Mouse (Mus musculus): ENCODE results near the gene Zfand2b. TPM values are rescaled to one million over a fixed set of nuclear protein-coding genes. Genes with fewer than 3 reads are reported as not detected.

The Zfand2b gene
- total RNA-seq, 2 experiments from 2014 or later = 30.2 to 35.1 TPM

GRCm38 (mm10) chr1:75213096-75213495, 44.6 kb downstream of the Zfand2b start:
- DNase-seq = no peak

GRCm38 (mm10) chr1:75214442-75214841, 46.0 kb downstream of the Zfand2b start:
- DNase-seq = no peak

- DNase-seq = peak in 1 of 2 experiments; percentile 58
Measured at GRCm38 (mm10) chr1:75214886-75215285, 46.4 kb downstream of the Zfand2b start.

DNA sequence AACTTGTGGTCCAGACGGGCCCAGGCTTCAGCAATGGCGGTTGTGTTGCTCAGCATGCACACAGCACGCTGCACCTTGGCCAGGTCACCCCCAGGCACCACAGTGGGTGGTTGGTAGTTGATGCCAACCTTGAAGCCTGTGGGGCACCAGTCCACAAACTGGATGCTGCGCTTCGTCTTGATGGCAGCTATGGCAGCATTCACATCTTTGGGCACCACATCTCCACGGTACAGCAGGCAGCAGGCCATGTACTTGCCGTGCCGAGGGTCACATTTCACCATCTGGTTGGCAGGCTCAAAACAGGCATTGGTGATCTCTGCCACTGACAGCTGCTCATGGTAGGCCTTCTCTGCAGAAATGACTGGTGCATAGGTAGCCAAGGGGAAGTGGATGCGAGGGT, 47.3 kb downstream of the Zfand2b start:
- DNase-seq = peak in 1 of 2 experiments; percentile 15

DNA sequence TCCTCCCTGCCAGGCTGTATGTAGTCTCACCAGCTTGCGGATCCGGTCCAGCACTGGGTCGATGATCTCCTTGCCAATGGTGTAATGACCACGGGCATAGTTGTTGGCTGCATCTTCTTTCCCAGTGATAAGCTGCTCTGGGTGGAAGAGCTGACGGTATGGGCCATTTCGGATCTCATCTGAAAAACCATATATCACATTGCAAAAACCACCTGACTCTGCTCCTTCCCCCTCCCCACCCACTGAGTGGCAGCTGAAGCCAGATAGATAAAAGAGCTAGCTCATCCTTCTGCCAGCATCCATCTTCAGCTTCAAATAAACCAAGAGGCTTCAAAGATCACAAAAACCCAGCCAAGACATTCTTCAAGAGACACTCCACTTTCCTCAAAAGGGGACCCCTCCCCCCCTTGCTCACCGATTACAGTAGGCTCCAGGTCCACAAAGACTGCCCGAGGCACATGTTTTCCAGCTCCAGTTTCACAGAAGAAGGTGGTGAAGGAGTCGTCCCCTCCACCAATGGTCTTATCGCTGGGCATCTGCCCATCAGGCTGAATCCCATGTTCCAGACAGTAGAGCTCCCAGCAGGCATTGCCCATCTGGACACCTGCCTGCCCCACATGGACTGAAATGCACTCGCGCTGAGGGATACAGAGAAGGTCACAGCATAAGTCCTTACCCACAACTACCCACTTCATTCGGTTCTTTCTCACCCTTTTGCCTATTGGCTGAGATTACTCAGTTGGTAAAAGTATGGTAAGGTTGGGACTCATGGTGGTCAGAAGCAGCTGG, 48.5 kb downstream of the Zfand2b start:
- DNase-seq = no peak

DNA sequence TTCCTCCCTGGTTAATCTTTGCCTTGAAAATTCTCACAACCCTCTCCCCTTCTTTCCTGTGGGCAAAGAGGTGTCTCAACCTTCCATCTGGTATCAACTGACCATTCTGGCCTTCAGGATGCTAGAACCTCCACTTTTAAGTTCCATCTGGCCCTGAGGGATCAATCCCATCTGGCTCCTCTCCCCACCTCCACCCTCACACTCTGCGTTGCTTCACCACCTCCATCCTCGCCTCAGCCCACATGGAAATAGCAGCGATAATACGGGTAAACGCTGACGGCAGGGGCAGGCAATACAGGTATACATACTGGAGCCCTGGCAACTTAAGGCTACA, 49.4 kb downstream of the Zfand2b start:
- DNase-seq = no peak

DNA sequence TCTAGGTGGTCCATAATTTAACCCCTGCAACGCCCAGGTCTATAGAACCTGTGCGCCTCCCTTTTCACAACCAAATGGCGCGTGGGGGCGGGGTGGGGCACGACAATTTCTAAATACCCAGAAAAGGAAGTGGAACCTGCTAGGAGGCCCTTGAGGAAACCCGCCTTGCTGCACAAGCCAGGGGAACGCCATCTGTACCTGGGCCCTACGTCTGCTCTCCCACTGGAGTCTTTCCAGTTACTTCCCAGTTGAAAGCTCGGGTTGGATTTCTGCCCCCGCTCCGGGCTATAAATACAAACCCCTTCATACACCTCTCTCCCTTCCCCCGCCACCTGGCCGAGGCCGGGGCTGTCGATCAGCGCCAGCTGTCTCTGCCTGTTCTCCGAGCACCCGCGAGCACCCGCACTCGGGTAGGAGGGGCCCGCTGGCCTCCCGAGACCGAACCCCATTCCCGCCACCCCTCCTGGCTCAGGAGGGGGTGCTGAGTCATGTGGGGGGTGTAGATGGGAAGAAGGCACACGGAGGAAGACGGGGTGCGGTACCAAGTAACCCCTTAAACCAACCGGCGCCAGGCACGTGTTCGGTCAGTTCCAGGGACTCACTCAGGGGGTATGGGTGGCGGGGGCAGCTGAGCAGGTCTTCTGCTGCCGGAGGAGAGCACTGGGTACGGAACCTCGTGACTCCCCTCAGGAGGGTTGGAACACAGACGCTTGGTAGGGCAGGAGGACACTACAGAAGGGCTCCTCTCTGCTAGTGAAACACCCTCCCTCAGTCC, 50.0 kb downstream of the Zfand2b start:
- DNase-seq = peak; percentile 42 to 70

- peak; percentile 89 to 93 for DNase-seq
Measured at GRCm38 (mm10) chr1:75219078-75219477, 50.6 kb downstream of the Zfand2b start.

DNA sequence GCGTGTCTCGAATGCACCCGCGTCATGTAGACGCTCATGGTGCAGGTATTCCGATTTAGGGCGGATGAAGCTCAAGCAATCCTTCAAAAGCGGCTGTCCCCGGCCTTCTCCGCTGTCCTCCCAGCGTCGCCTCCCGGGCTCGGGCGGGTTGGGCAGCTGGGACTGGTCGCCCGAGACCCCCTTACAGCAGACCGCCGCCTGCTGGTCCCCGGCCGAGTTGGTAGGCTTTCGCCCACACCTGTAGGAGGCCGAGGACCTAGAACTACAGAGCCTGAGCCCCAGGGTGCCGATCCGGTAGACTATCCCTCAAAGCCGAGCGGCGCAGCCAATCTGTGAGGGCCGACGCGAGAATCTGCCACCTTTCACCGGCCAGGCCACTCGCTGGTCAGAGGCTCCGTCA, 51.1 kb downstream of the Zfand2b start, which contains the start of gene Tuba4a:
Gene Tuba4a (minus strand): TSS at position 335 of the 400 bp plus-strand sequence.
- DNase-seq = peak; percentile 18 to 46

Small RNA genes within 50 kb of the gene (microRNA-seq; reads per million reads assigned to microRNA genes)
- gene Gm27943 = not detected

Other genes starting within 250 kb of the Zfand2b start
- gene Cfap65, start 233.0 kb upstream of the Zfand2b start, total RNA-seq (2021) = not detected
- gene Ihh, start 217.0 kb upstream of the Zfand2b start, total RNA-seq (2021) = not detected
- 1 to 10 TPM; 7.1 to 7.9 TPM for gene Nhej1, start 43.4 kb upstream of the Zfand2b start, total RNA-seq (2021)
- gene Slc23a3, start 34.8 kb upstream of the Zfand2b start, total RNA-seq (2021) = under 1 TPM; 0.16 to 0.46 TPM
- 10 to 100 TPM; 38.0 TPM for gene Cnppd1, start 25.9 kb upstream of the Zfand2b start, total RNA-seq (2021)
- gene Retreg2, start 25.9 kb upstream of the Zfand2b start, total RNA-seq (2021) = 10 to 100 TPM; 81.4 to 95.7 TPM
- gene Abcb6, start 11.7 kb downstream of the Zfand2b start, total RNA-seq (2021) = 10 to 100 TPM; 24.9 to 33.9 TPM
- gene Ankzf1, start 23.5 kb downstream of the Zfand2b start, total RNA-seq (2021) = 10 to 100 TPM; 13.7 to 16.8 TPM
- 10 to 100 TPM; 38.0 to 43.7 TPM for gene Atg9a, start 23.6 kb downstream of the Zfand2b start, total RNA-seq (2021)
- gene Glb1l, start 42.2 kb downstream of the Zfand2b start, total RNA-seq (2021) = 10 to 100 TPM; 20.2 to 22.2 TPM
- gene Stk16, start 42.2 kb downstream of the Zfand2b start, total RNA-seq (2021) = 100 to 1,000 TPM in 1 of 2 experiments, 10 to 100 TPM in 1; 94.9 to 125 TPM
- 10 to 100 TPM; 26.0 to 70.0 TPM for gene Tuba4a, start 51.2 kb downstream of the Zfand2b start, total RNA-seq (2021)
- gene A630095N17Rik, start 63.5 kb downstream of the Zfand2b start, total RNA-seq (2021) = not detected
- gene Dnajb2, start 67.8 kb downstream of the Zfand2b start, total RNA-seq (2021) = 100 to 1,000 TPM in 1 of 2 experiments, 10 to 100 TPM in 1; 67.9 to 138 TPM
- gene Ptprn, start 95.9 kb downstream of the Zfand2b start, total RNA-seq (2021) = 10 to 100 TPM; 38.2 to 54.2 TPM
- 100 to 1,000 TPM in 1 of 2 experiments, 10 to 100 TPM in 1; 90.7 to 118 TPM for gene Resp18, start 109.8 kb downstream of the Zfand2b start, total RNA-seq (2021)
- 100 to 1,000 TPM in 1 of 2 experiments, 10 to 100 TPM in 1; 88.1 to 112 TPM for gene Dnpep, start 149.3 kb downstream of the Zfand2b start, total RNA-seq (2021)
- 10 to 100 TPM; 18.6 to 19.5 TPM for gene Des, start 191.7 kb downstream of the Zfand2b start, total RNA-seq (2021)
- 10 to 100 TPM in 1 of 2 experiments, 1 to 10 TPM in 1; 9.8 to 10.8 TPM for gene Speg, start 206.7 kb downstream of the Zfand2b start, total RNA-seq (2021)

Data from adrenal gland, postnatal 36 days (tissue).